Mouse (Mus musculus): Measurements from ENCODE around the gene Il1rap. TPM values are rescaled to one million over a fixed set of nuclear protein-coding genes. Genes with fewer than 3 reads are reported as not detected.

Il1rap gene
- polyA plus RNA-seq, 1 experiment from 2014 or later, result 5.5 TPM

- Histone ChIP-seq H3K9me3 (replicated peaks) (no peaks in the 10 kb centered on the region), H3K27ac (no peak overlapping the region), H3K4me1 (peaks cover 11% of the 10 kb centered on the region; the same call in 1 of the 2 replicates), H3K27me3 (ENCODE audit: low read depth, poor library complexity, severe bottlenecking) (peaks cover under 1% of the 10 kb centered on the region; the same call in 1 of the 2 replicates), H3K36me3 (no peaks in the 10 kb centered on the region), H3K4me3 (no peak overlapping the region)
- 92% methylated on average over 5 of the region's 5 CpGs for WGBS
- no peak for DNase-seq (ENCODE audit: low spot score)
Observed at GRCm38 (mm10) chr16:26585806-26586205, 4.3 kb downstream of the Il1rap start.

- WGBS, result 74% methylated on average over 4 of the region's 4 CpGs
- Histone ChIP-seq H3K36me3 (no peaks in the 10 kb centered on the region), H3K4me1 (peaks cover 7% of the 10 kb centered on the region), H3K27me3 (ENCODE audit: low read depth, poor library complexity, severe bottlenecking) (no peaks in the 10 kb centered on the region), H3K9me3 (replicated peaks) (no peaks in the 10 kb centered on the region), H3K4me3 (no peak overlapping the region), H3K27ac (no peak overlapping the region)
- no peak for DNase-seq (ENCODE audit: low spot score)
Observed at GRCm38 (mm10) chr16:26590897-26591570, 9.5 kb downstream of the Il1rap start.

- H3K4me1 ChIP-seq, result peaks cover 23% of the 10 kb centered on the region
- H3K27me3 ChIP-seq (ENCODE audit: low read depth, poor library complexity, severe bottlenecking), result no peaks in the 10 kb centered on the region
- DNase-seq (ENCODE audit: low spot score), result no peak
- no peaks in the 10 kb centered on the region for H3K9me3 ChIP-seq (replicated peaks)
- 41% methylated on average over 7 of the region's 7 CpGs for WGBS
- H3K27ac ChIP-seq, result no peak overlapping the region
- no peak overlapping the region for H3K4me3 ChIP-seq
- H3K36me3 ChIP-seq, result no peaks in the 10 kb centered on the region
Observed at GRCm38 (mm10) chr16:26596440-26596839, 14.9 kb downstream of the Il1rap start.

- Histone ChIP-seq H3K27ac (no peak overlapping the region), H3K9me3 (replicated peaks) (no peaks in the 10 kb centered on the region), H3K4me3 (no peak overlapping the region), H3K27me3 (ENCODE audit: low read depth, poor library complexity, severe bottlenecking) (no peaks in the 10 kb centered on the region), H3K4me1 (peaks cover 23% of the 10 kb centered on the region), H3K36me3 (no peaks in the 10 kb centered on the region)
- no peak for DNase-seq (ENCODE audit: low spot score)
- 50% methylated on average over 7 of the region's 7 CpGs for WGBS
Observed at GRCm38 (mm10) chr16:26597307-26597706, 15.8 kb downstream of the Il1rap start.

GRCm38 (mm10) chr16:26598591-26598990 lies 17.1 kb downstream of the Il1rap start:
- Histone ChIP-seq H3K27me3 (ENCODE audit: low read depth, poor library complexity, severe bottlenecking) (no peaks in the 10 kb centered on the region), H3K4me1 (peaks cover 23% of the 10 kb centered on the region), H3K4me3 (no peak overlapping the region), H3K36me3 (no peaks in the 10 kb centered on the region), H3K9me3 (replicated peaks) (no peaks in the 10 kb centered on the region), H3K27ac (no peak overlapping the region)
- DNase-seq (ENCODE audit: low spot score), result no peak
- 84% methylated on average over 5 of the region's 5 CpGs for WGBS

- WGBS, result 100% methylated on average over 1 of the region's 1 CpGs
- DNase-seq (ENCODE audit: low spot score), result no peak
- no peaks in the 10 kb centered on the region for H3K27me3 ChIP-seq (ENCODE audit: low read depth, poor library complexity, severe bottlenecking)
Observed at GRCm38 (mm10) chr16:26601482-26601881, 20.0 kb downstream of the Il1rap start.

GRCm38 (mm10) chr16:26604621-26605020 lies 23.1 kb downstream of the Il1rap start:
- H3K9me3 ChIP-seq (replicated peaks), result no peaks in the 10 kb centered on the region
- H3K4me1 ChIP-seq, result no peaks in the 10 kb centered on the region
- no peaks in the 10 kb centered on the region for H3K36me3 ChIP-seq
- no peak overlapping the region for H3K27ac ChIP-seq
- no peaks in the 10 kb centered on the region for H3K27me3 ChIP-seq (ENCODE audit: low read depth, poor library complexity, severe bottlenecking)
- DNase-seq (ENCODE audit: low spot score), result no peak
- WGBS, result 91% methylated on average over 3 of the region's 3 CpGs
- H3K4me3 ChIP-seq, result no peak overlapping the region

More at GRCm38 (mm10) chr16:26601482-26601881, 20.0 kb downstream of the Il1rap start:
- H3K27ac ChIP-seq, result no peak overlapping the region
- H3K36me3 ChIP-seq, result no peaks in the 10 kb centered on the region
- H3K4me1 ChIP-seq, result peaks cover 12% of the 10 kb centered on the region
- no peak overlapping the region for H3K4me3 ChIP-seq
- H3K9me3 ChIP-seq (replicated peaks), result no peaks in the 10 kb centered on the region

- Histone ChIP-seq H3K4me1 (no peaks in the 10 kb centered on the region), H3K27ac (no peak overlapping the region), H3K4me3 (no peak overlapping the region), H3K9me3 (replicated peaks) (no peaks in the 10 kb centered on the region), H3K27me3 (ENCODE audit: low read depth, poor library complexity, severe bottlenecking) (no peaks in the 10 kb centered on the region), H3K36me3 (no peaks in the 10 kb centered on the region)
- DNase-seq (ENCODE audit: low spot score), result no peak
- 100% methylated on average over 2 of the region's 2 CpGs for WGBS
Observed at GRCm38 (mm10) chr16:26608003-26608402, 26.5 kb downstream of the Il1rap start.

GRCm38 (mm10) chr16:26610508-26610907 lies 29.0 kb downstream of the Il1rap start:
- Histone ChIP-seq H3K4me1 (no peaks in the 10 kb centered on the region), H3K36me3 (no peaks in the 10 kb centered on the region), H3K4me3 (no peak overlapping the region), H3K9me3 (replicated peaks) (no peaks in the 10 kb centered on the region), H3K27me3 (ENCODE audit: low read depth, poor library complexity, severe bottlenecking) (no peaks in the 10 kb centered on the region), H3K27ac (no peak overlapping the region)
- 77% methylated on average over 1 of the region's 1 CpGs for WGBS
- no peak for DNase-seq (ENCODE audit: low spot score)

GRCm38 (mm10) chr16:26612499-26613220 lies 31.2 kb downstream of the Il1rap start:
- 89% methylated on average over 10 of the region's 10 CpGs for WGBS
- Histone ChIP-seq H3K27me3 (ENCODE audit: low read depth, poor library complexity, severe bottlenecking) (no peaks in the 10 kb centered on the region), H3K4me1 (no peaks in the 10 kb centered on the region; the same call in 1 of the 2 replicates), H3K4me3 (no peak overlapping the region), H3K36me3 (no peaks in the 10 kb centered on the region), H3K27ac (no peak overlapping the region), H3K9me3 (replicated peaks) (no peaks in the 10 kb centered on the region)
- DNase-seq (ENCODE audit: low spot score), result no peak

GRCm38 (mm10) chr16:26623141-26623540 lies 41.6 kb downstream of the Il1rap start:
- no peak for DNase-seq (ENCODE audit: low spot score)
- 86% methylated on average over 1 of the region's 1 CpGs for WGBS
- Histone ChIP-seq H3K9me3 (replicated peaks) (no peaks in the 10 kb centered on the region), H3K27ac (no peak overlapping the region), H3K36me3 (no peaks in the 10 kb centered on the region), H3K4me3 (no peak overlapping the region), H3K4me1 (no peaks in the 10 kb centered on the region), H3K27me3 (ENCODE audit: low read depth, poor library complexity, severe bottlenecking) (no peaks in the 10 kb centered on the region)

GRCm38 (mm10) chr16:26626065-26626464 lies 44.6 kb downstream of the Il1rap start:
- no peak for DNase-seq (ENCODE audit: low spot score)
- Histone ChIP-seq H3K9me3 (replicated peaks) (no peaks in the 10 kb centered on the region), H3K27ac (no peak overlapping the region), H3K4me1 (no peaks in the 10 kb centered on the region), H3K27me3 (ENCODE audit: low read depth, poor library complexity, severe bottlenecking) (no peaks in the 10 kb centered on the region), H3K4me3 (no peak overlapping the region), H3K36me3 (no peaks in the 10 kb centered on the region)
- 90% methylated on average over 3 of the region's 3 CpGs for WGBS

GRCm38 (mm10) chr16:26634800-26635199 lies 53.3 kb downstream of the Il1rap start:
- Histone ChIP-seq H3K9me3 (replicated peaks) (no peaks in the 10 kb centered on the region), H3K4me3 (no peak overlapping the region), H3K27me3 (ENCODE audit: low read depth, poor library complexity, severe bottlenecking) (no peaks in the 10 kb centered on the region), H3K4me1 (no peaks in the 10 kb centered on the region), H3K36me3 (no peaks in the 10 kb centered on the region), H3K27ac (no peak overlapping the region)
- DNase-seq (ENCODE audit: low spot score), result no peak
- 81% methylated on average over 2 of the region's 2 CpGs for WGBS

All from limb, embryonic 10.5 days (tissue).